Mouse (Mus musculus): ENCODE measurements at regions not wholly inside any gene's neighbourhood (a gene's known extent, or its start where the extent isn't known, plus 50 kb on each side); places are given as distances from the start of the nearest gene placed in this dataset. TPM values are rescaled to one million over a fixed set of nuclear protein-coding genes. Genes with fewer than 3 reads are reported as not detected.

DNA sequence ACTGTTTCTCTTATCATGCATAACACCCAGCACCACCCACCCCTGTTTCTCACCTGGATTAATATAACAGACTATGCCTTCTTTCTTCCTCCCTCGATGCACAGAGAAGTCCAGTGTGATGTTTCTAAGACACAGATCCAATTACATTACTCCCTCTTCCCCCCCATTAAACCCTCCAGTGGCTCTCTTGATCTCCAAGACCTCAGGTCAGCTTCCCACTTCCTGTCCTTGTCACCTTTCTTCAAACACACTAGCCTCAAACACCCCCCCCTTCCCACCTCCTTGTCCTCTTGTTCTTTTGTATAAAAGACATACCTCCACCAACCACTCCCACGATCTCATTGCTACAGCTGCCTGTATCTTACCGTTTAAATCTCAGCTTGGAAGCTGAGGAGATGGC lies 201.8 kb downstream of the Epha4 start:
- H3K4me3 ChIP-seq, result no peak overlapping the region
- H3K36me3 ChIP-seq, result no peaks in the 10 kb centered on the region
- H3K27me3 ChIP-seq, result no peaks in the 10 kb centered on the region
- WGBS, result 25% methylated on average over 3 of the region's 3 CpGs
- no peak overlapping the region for H3K27ac ChIP-seq
- H3K4me1 ChIP-seq, result no peaks in the 10 kb centered on the region
- no peaks in the 10 kb centered on the region for H3K9me3 ChIP-seq
- ATAC-seq (ENCODE audit: borderline replicate concordance, extremely low read depth, low FRiP score, low TSS enrichment), result no peak
- H3K9ac ChIP-seq, result no peak overlapping the region
- H3K4me2 ChIP-seq, result no peak overlapping the region

DNA sequence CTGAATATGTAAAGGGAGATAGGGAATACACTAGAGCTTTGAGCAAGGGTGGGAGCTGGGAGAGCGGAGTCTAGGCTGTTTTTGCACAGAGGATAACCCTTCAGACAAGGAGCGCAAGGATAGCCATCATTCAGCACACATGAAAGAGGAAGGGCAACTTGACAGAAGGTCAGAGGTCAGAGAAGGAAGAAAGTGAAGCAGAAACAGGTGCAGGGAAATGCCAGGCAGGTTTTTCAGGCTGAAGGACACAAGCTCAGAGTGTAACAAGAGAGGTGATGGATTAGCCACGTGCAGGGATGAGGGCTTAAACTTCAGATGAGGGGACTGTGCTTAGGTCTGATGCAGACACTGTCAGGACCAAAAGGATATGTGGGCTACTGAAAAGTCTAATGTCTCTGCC lies 199.5 kb downstream of the Epha4 start:
- no peak overlapping the region for H3K27ac ChIP-seq
- no peak overlapping the region for H3K4me3 ChIP-seq
- H3K27me3 ChIP-seq, result no peaks in the 10 kb centered on the region
- H3K4me2 ChIP-seq, result no peak overlapping the region
- peaks cover 4% of the 10 kb centered on the region; the same call in 1 of the 2 replicates for H3K4me1 ChIP-seq
- no peak overlapping the region for H3K9ac ChIP-seq
- ATAC-seq (ENCODE audit: borderline replicate concordance, extremely low read depth, low FRiP score, low TSS enrichment), result no peak
- H3K36me3 ChIP-seq, result no peaks in the 10 kb centered on the region
- WGBS, result 57% methylated on average over 3 of the region's 3 CpGs
- H3K9me3 ChIP-seq, result no peaks in the 10 kb centered on the region

DNA sequence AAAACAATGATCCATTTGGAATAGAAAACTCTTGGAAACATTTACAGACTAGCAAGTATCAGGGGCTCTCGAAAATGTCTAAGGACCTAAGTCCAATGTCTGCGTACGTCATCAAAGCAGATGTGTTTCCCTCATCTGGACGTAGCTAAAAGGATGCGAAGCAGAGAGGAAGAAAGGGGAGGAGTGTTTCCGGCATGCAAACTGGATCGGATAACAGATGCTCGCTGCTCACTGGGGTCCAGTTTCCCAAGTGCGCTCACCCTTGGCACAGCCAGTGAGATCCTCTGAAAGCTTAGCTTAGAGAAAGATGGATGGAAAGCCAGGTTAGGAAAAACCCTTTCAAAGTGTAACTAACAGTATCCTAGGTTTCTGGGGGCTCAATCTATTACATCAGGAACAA lies 198.7 kb downstream of the Epha4 start:
- H3K27me3 ChIP-seq, result no peaks in the 10 kb centered on the region
- no peak overlapping the region for H3K4me3 ChIP-seq
- no peak overlapping the region for H3K4me2 ChIP-seq
- no peak overlapping the region for H3K27ac ChIP-seq
- no peak overlapping the region for H3K9ac ChIP-seq
- H3K36me3 ChIP-seq, result no peaks in the 10 kb centered on the region
- H3K9me3 ChIP-seq, result no peaks in the 10 kb centered on the region
- ATAC-seq (ENCODE audit: borderline replicate concordance, extremely low read depth, low FRiP score, low TSS enrichment), result no peak
- WGBS, result 43% methylated on average over 9 of the region's 9 CpGs
- peaks cover 4% of the 10 kb centered on the region; the same call in 1 of the 2 replicates for H3K4me1 ChIP-seq

Small RNAs in the stretch of these regions (microRNA-seq; reads per million reads assigned to microRNA genes)
- gene Mir6343, result not detected

Data from lung, embryonic 15.5 days (tissue).